Mouse (Mus musculus) lung, embryonic 15.5 days (tissue): ENCODE measurements at regions not wholly inside any gene's neighbourhood (a gene's known extent, or its start where the extent isn't known, plus 50 kb on each side); places are given as distances from the start of the nearest gene placed in this dataset.
A peak's percentile ranks its signal among the peaks of the same experiment; 100 is the strongest.
"Not testable (repeated sequence)": the region's sequence is repeated elsewhere in the genome, so short reads cannot be mapped to it uniquely, and the experiment has no call there.

Source experiments
- ATAC-seq: fragments of 200-750 bp; cut with Nextera tagmentation; 2 replicates; pipeline ENCODE4 v1.8.0; 2017; ENCODE audit warnings: moderate number of reproducible peaks, borderline replicate concordance; ENCODE audit not compliant: low FRiP score, low TSS enrichment; ENCODE audit errors: extremely low read depth
- H3K27ac ChIP-seq: fragments of 300-500 bp; sonication (generic); 2 replicates; pipeline ENCODE4 v1.5.1; 2015; ENCODE audit warnings: moderate library complexity, mild to moderate bottlenecking, inconsistent platforms
- H3K27me3 ChIP-seq: fragments of 300-500 bp; sonication (generic); 2 replicates; pipeline ENCODE4 v1.6.1; 2015; ENCODE audit warnings: inconsistent platforms
- H3K36me3 ChIP-seq: fragments of 300-500 bp; sonication (generic); 2 replicates; pipeline ENCODE4 v1.6.1; 2015; ENCODE audit warnings: inconsistent platforms
- H3K4me1 ChIP-seq: fragments of 300-500 bp; sonication (generic); 2 replicates; pipeline ENCODE4 v1.6.1; 2015; ENCODE audit warnings: inconsistent platforms
- H3K4me2 ChIP-seq: fragments of 300-500 bp; sonication (generic); 2 replicates; pipeline ENCODE4 v1.6.1; 2015; ENCODE audit warnings: inconsistent platforms, mild to moderate bottlenecking, moderate library complexity
- H3K4me3 ChIP-seq: fragments of 300-500 bp; sonication (generic); 2 replicates; pipeline ENCODE4 v1.5.1; 2015; ENCODE audit warnings: mild to moderate bottlenecking, inconsistent platforms
- H3K9ac ChIP-seq: fragments of 300-500 bp; sonication (generic); 2 replicates; pipeline ENCODE4 v1.6.1; 2015; ENCODE audit warnings: inconsistent platforms
- H3K9me3 ChIP-seq: fragments of 300-500 bp; sonication (generic); 2 replicates; pipeline ENCODE4 v1.6.1; 2016; ENCODE audit warnings: inconsistent platforms
- WGBS: fragments of 180-500 bp; shearing (Covaris S2); methylation state at CpG from one replicate; pipeline ENCODE4 v1.1.7; 2015; 5-methylcytosine and 5-hydroxymethylcytosine counted together

DNA sequence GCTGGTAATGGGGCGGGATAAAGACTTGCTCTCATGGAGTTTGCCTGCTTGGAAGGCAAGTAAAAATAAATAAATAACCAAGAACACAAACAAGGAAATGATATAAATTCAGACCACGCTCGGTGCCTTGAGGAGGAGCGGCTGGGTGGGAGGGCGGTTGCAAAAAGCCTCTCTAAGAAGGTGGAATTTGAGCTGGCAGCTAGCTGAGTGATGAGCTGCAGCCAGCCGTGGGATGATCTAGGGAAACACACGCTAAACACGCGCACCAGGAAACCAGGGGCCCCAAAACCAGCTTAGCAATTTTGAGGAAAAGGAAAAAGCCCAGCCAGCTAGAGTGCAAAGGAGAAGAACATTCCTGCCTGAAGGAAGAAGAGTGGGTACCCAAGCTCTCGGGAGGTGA lies 217.0 kb downstream of the 3100002H09Rik start:
- no peak for ATAC-seq
- H3K27me3 ChIP-seq, result peaks cover 30% of the 10 kb centered on the region
- WGBS, result 20% methylated on average over 10 of the region's 10 CpGs

DNA sequence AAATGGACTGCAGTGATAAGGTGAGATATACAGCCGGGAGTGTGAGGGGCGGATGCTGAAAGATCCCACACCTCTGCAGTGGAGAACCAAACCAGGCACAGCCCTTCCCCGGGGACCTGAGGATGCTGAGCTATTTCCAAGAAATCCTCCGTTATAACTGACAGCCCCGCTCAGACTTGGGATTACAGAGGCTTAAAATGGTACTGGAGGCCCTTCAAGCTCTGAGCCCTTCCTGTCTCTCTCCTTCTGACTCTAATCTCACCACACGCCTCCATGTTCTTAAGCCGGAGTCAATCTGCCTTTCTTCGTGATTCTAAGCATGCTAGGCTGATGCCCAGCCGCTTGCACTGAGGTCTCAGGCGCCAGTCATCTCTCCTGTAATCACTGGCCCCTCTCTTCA lies 221.5 kb downstream of the 3100002H09Rik start:
- Histone ChIP-seq H3K4me2 (no peak overlapping the region), H3K36me3 (no peaks in the 10 kb centered on the region), H3K9ac (no peak overlapping the region), H3K4me3 (no peak overlapping the region), H3K27me3 (peaks cover 11% of the 10 kb centered on the region), H3K9me3 (no peaks in the 10 kb centered on the region), H3K4me1 (peaks cover 24% of the 10 kb centered on the region), H3K27ac (no peak overlapping the region)
- WGBS, result 66% methylated on average over 10 of the region's 10 CpGs
- ATAC-seq, result no peak

More for the DNA sequence above, 217.0 kb downstream of the 3100002H09Rik start:
- Histone ChIP-seq H3K4me2 (no peak overlapping the region), H3K9me3 (no peaks in the 10 kb centered on the region), H3K27ac (no peak overlapping the region), H3K9ac (no peak overlapping the region), H3K36me3 (no peaks in the 10 kb centered on the region), H3K4me1 (peaks cover 20% of the 10 kb centered on the region; the same call in 1 of the 2 replicates), H3K4me3 (no peak overlapping the region)

DNA sequence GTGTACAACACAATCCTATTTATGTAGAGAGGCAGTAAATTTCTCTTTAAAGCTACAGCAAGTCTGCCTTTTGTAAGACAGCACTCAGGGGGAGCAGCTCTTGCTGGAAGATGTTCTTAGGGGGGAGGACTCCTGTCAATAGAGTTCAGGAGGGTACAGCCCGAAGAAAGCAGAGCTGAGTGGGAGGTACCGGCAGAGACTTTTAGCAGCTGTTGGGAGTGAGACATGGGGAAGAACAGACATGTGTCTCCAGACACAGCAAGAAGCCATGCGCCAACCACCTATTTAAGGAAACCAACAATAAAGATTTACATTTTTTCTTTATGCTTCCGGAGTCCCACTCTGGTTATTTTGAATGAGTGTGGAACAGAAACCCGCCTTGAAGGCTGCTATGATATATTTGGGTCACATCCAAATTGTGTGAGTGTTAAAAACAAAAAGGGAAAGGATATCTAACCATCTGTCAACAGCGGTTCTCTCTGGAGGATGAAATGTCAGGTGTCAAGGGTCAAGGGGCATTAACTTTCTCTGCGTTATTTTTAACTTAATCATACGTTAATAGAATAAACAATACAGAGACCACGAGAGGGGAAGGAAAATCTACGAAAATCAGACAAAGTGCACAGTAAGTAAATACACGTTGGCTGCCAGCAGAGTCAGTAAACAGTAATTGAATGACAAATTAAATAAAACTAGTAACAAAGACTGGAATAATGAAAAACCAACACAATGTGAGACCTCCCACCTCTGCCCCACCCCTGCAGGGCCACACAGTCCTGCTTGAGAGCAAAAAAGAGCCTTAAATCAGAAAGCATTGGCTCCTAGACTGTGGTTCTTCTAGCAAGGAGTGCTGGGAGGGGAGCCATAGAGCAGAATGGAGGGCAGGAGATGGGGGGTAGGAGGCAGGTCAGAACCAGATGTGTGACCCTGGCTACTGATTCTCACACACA lies 225.2 kb downstream of the 3100002H09Rik start:
- Histone ChIP-seq H3K27ac (no peak overlapping the region; the same call in 1 of the 2 replicates), H3K4me1 (peaks cover 19% of the 10 kb centered on the region), H3K9me3 (no peaks in the 10 kb centered on the region), H3K36me3 (no peaks in the 10 kb centered on the region), H3K9ac (no peak overlapping the region), H3K4me3 (no peak overlapping the region), H3K4me2 (peak overlapping the region; percentile 11; the same call in 1 of the 2 replicates), H3K27me3 (peaks cover 4% of the 10 kb centered on the region; the same call in 1 of the 2 replicates)
- 8% methylated on average over 11 of the region's 11 CpGs for WGBS
- ATAC-seq, result peak; percentile 78

DNA sequence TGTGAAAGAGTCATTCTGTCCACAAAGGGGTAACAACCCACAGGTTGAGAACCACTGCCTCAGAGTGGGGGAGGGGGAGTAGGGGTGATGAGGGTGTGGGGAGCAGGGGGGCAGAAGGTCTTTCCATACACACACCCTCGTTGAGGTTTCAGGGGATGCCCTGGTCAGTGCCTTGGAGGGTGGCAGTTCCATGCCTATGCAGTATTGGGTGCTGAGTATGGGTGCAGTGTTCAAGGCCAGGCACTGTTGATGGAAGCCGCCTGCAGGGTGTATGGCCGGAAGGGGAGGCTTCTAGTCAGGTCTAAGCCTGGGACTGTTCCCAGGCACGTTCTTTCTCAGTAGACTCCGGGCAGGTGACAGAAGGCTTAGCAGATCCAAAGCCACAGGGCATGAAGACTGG lies 234.1 kb downstream of the 3100002H09Rik start:
- no peak overlapping the region for H3K4me2 ChIP-seq
- no peak overlapping the region for H3K27ac ChIP-seq
- H3K4me3 ChIP-seq, result no peak overlapping the region
- H3K36me3 ChIP-seq, result no peaks in the 10 kb centered on the region
- no peaks in the 10 kb centered on the region for H3K4me1 ChIP-seq
- peaks cover 12% of the 10 kb centered on the region; the same call in 1 of the 2 replicates for H3K27me3 ChIP-seq
- H3K9me3 ChIP-seq, result no peaks in the 10 kb centered on the region
- 58% methylated on average over 5 of the region's 5 CpGs for WGBS
- no peak for ATAC-seq
- H3K9ac ChIP-seq, result no peak overlapping the region

DNA sequence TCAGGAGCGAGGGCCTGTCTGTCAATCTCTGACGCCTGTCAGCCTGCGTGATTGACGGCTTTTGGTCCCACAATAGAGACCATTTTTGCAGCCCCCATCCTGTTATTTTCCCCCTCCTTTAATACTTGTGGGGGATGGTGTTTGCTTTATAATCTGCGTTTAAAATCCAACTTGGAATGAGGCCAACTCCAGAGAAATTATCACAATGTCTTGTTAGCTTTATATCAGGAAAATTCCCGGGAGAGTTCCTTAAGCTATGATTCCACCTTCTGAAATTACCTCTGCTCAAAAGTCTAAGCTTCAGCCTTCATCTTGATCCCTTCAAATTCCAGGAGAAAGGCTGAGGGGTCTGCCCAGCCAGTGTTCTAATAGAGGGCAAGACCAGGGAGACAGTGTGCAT lies 235.0 kb downstream of the 3100002H09Rik start:
- Histone ChIP-seq H3K4me2 (no peak overlapping the region), H3K27ac (no peak overlapping the region), H3K4me1 (no peaks in the 10 kb centered on the region), H3K9ac (no peak overlapping the region), H3K4me3 (no peak overlapping the region), H3K36me3 (no peaks in the 10 kb centered on the region), H3K9me3 (no peaks in the 10 kb centered on the region), H3K27me3 (peaks cover 12% of the 10 kb centered on the region; the same call in 1 of the 2 replicates)
- no peak for ATAC-seq
- WGBS, result 38% methylated on average over 6 of the region's 6 CpGs

DNA sequence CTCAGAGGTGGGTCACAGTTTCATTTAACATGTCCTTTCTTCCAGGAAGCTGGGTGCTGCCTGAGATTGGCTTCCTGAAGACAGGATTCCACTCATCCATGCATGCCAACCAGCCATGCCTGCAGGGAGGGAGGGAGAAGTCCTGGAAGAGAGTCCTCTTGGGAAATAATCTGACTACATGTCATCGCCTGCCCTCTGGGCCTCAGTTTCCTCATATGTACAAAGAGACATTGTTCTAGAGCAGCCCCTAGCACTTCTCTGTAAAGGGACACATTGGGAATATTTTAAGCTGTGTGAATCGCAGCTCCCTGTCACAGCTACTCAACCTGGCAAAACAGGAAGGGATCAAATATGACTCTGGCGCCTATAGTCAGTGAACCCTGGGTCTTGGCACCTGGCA lies 241.8 kb downstream of the 3100002H09Rik start:
- Histone ChIP-seq H3K4me2 (no peak overlapping the region), H3K4me1 (no peaks in the 10 kb centered on the region), H3K9ac (no peak overlapping the region), H3K4me3 (no peak overlapping the region), H3K27me3 (no peaks in the 10 kb centered on the region), H3K36me3 (no peaks in the 10 kb centered on the region), H3K9me3 (no peaks in the 10 kb centered on the region), H3K27ac (no peak overlapping the region)
- ATAC-seq, result no peak
- 83% methylated on average over 3 of the region's 3 CpGs for WGBS

DNA sequence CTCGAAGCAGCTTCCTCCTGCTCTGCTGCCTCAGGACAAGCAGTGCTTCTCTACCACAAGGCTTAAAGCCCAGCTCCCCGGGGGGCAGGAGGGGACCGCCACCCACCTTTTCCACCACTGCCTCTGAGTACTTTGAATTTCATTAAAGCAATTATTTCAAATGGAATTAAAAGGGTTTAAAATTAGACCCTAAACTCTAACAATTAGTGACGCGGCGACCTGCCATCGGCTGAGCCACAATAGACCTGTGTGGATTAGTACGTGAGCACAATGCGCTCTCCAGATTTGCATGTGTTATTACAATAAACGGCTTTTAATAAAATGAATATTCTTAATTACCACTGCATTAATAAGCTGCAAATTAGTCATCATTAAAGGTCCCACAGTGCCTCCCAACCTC lies 242.5 kb downstream of the 3100002H09Rik start:
- no peaks in the 10 kb centered on the region for H3K36me3 ChIP-seq
- 82% methylated on average over 10 of the region's 10 CpGs for WGBS
- ATAC-seq, result no peak
- no peak overlapping the region for H3K4me2 ChIP-seq
- no peak overlapping the region for H3K4me3 ChIP-seq
- no peak overlapping the region for H3K9ac ChIP-seq
- no peaks in the 10 kb centered on the region for H3K4me1 ChIP-seq
- no peak overlapping the region for H3K27ac ChIP-seq
- no peaks in the 10 kb centered on the region for H3K9me3 ChIP-seq
- H3K27me3 ChIP-seq, result no peaks in the 10 kb centered on the region

DNA sequence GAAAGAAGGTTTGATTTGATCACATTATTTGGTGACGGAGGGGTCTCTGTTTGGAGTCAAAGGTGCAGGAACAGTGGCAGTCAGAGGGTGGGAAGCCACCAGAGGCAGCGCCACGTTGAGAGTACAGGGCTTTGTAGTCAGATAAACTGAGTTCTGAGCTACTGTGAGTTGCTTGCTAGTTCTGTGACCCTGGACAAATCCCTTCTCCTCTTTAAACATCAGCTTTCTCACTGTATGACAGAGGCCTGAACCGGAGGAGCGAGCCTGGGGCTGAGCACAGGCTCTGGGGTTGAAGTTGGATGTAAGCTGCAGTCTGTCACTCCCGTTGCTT lies 250.1 kb downstream of the 3100002H09Rik start:
- Histone ChIP-seq H3K36me3 (no peaks in the 10 kb centered on the region), H3K9ac (no peak overlapping the region), H3K27ac (no peak overlapping the region), H3K4me3 (no peak overlapping the region), H3K9me3 (no peaks in the 10 kb centered on the region), H3K4me2 (no peak overlapping the region), H3K27me3 (peaks cover 18% of the 10 kb centered on the region; the same call in 1 of the 2 replicates), H3K4me1 (no peaks in the 10 kb centered on the region)
- 62% methylated on average over 6 of the region's 6 CpGs for WGBS
- no peak for ATAC-seq

DNA sequence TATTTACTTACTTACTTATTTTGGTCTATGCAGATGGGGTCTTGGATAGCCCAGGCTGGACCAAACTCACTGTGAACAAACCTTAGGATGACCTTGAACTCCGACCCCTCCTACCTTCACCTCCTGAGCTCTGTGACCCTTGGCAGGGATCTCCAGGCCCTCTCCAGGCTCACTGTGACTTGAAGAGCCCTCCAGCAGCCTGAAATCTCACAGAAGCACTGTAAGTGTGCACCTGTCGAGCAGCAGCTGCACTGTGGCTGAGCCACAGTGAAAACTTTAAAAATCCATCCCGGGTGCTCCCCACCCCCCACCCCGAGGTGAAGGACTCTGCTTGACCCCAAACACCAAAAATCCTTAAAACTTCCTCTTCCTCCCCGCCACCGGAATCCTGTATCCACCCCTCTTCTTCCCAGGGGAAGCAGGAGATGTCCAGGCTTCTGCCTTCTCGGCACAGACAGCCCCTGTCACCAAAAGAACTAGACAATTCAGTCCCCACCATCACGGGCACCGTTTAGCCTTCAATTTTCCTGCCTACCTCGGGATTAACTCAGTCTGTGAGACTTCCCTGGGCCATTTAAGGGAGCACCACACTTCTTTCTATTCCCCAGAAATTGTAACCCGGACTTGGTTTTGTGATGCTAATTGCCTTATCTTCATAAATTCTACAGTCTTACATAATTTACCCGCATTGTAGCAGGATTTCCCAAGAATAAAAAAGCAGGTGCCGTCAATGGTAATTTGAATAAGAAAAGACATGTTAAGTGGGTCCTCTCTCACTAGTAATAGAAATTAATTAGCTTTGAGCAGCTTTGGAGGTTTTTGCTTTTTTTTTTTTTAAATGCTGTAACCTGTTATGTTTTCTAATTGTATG lies 250.7 kb downstream of the 3100002H09Rik start:
- 38% methylated on average over 13 of the region's 13 CpGs for WGBS
- H3K9ac ChIP-seq, result no peak overlapping the region
- H3K27me3 ChIP-seq, result peaks cover 18% of the 10 kb centered on the region; the same call in 1 of the 2 replicates

DNA sequence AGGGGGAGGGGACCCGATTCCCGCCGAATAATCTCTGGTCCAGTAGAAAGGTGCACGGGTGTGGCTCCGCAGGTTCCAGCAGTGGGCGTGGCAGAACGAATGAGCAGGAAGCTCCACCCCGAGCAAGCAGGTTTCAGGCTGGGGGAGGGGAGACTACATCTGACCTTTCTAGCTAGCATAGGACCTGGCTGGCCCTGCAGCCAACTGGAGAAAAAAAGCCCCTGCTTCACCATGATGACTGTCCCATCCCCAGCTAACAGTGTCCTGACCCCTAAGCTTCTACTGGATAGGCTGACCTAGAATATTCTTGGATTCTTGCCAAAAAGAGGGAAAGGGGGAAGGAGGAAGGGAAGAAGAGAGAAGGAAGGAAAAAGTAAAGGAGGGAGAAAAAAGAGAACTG lies 252.1 kb downstream of the 3100002H09Rik start:
- H3K4me3 ChIP-seq, ATAC-seq, H3K4me2 ChIP-seq: not testable (repeated sequence)

More for the DNA sequence above, 250.7 kb downstream of the 3100002H09Rik start:
- H3K27ac ChIP-seq, result no peak overlapping the region
- H3K36me3 ChIP-seq, result no peaks in the 10 kb centered on the region
- H3K4me1 ChIP-seq, result no peaks in the 10 kb centered on the region
- no peak for ATAC-seq
- no peak overlapping the region for H3K4me2 ChIP-seq
- no peaks in the 10 kb centered on the region for H3K9me3 ChIP-seq
- H3K4me3 ChIP-seq, result no peak overlapping the region

DNA sequence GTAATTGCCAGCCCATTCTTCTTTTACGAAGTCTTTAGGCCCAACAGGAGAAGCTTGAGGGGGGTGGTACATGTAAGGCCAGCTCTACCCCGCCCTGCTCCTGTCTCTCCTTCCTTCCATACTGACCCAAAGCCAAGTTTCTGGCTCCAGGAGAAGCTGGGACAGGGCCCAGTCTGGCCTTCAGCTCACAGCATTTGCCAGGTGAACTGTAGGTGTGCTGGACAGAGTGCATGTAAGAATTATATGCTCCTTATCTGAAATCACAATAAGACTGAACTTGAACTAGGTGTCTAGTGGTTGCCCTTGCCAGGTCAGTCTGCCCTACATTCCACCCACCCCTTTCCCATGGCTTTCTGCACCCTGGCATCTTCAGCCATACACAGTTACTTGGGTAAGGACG lies 260.2 kb downstream of the 3100002H09Rik start:
- H3K36me3 ChIP-seq, result no peaks in the 10 kb centered on the region
- H3K27me3 ChIP-seq, result no peaks in the 10 kb centered on the region
- no peak overlapping the region for H3K4me3 ChIP-seq
- no peaks in the 10 kb centered on the region for H3K9me3 ChIP-seq
- WGBS, result 68% methylated on average over 3 of the region's 3 CpGs
- no peak for ATAC-seq
- H3K9ac ChIP-seq, result no peak overlapping the region
- no peak overlapping the region for H3K27ac ChIP-seq
- no peaks in the 10 kb centered on the region for H3K4me1 ChIP-seq
- H3K4me2 ChIP-seq, result no peak overlapping the region

More for the DNA sequence above, 252.1 kb downstream of the 3100002H09Rik start:
- not testable (repeated sequence) for H3K9me3 ChIP-seq, H3K36me3 ChIP-seq, H3K27ac ChIP-seq, H3K9ac ChIP-seq, H3K4me1 ChIP-seq
- H3K27me3 ChIP-seq, result peaks cover 18% of the 10 kb centered on the region; the same call in 1 of the 2 replicates
- WGBS, result 11% methylated on average over 5 of the region's 8 CpGs
